Mouse (Mus musculus) G1E (cell line): ENCODE data around the gene Kcnma1. TPM values are rescaled to one million over a fixed set of nuclear protein-coding genes. Genes with fewer than 3 reads are reported as not detected.

Source experiments
- ATAC-seq: 2 replicates; pipeline ENCODE4 v1.8.0; 2016; ENCODE audit warnings: mild to moderate bottlenecking; ENCODE audit not compliant: insufficient number of reproducible peaks, poor library complexity, low FRiP score, severe bottlenecking; ENCODE audit errors: extremely low read depth
- DNase-seq: peaks from one replicate; pipeline ENCODE4 v3.0.0; 2012; ENCODE audit warnings: low spot score
- H3K27me3 ChIP-seq: 2 replicates; pipeline ENCODE4 v1.6.1; 2012; ENCODE audit warnings: mild to moderate bottlenecking, low read length, inconsistent platforms; ENCODE audit not compliant: insufficient read depth
- H3K36me3 ChIP-seq: replicated peaks from 2 replicates; pipeline ENCODE3; 2012; ENCODE audit warnings: mild to moderate bottlenecking, inconsistent platforms
- H3K4me1 ChIP-seq: 2 replicates; pipeline ENCODE4 v1.6.1; 2012; ENCODE audit warnings: low read depth, low read length, inconsistent platforms, mixed read lengths; ENCODE audit not compliant: insufficient read depth
- H3K4me3 ChIP-seq: 2 replicates; pipeline ENCODE4 v1.5.1; 2012; ENCODE audit warnings: low read depth, mild to moderate bottlenecking, inconsistent platforms, low read length, moderate library complexity, mixed read lengths
- H3K9me3 ChIP-seq: replicated peaks from 2 replicates; pipeline ENCODE4 v1.6.1; 2012; ENCODE audit warnings: inconsistent platforms
- CTCF ChIP-seq: IDR thresholded peaks from 2 replicates; pipeline ENCODE4 v1.5.1; 2012; ENCODE audit warnings: low read depth, low read length, inconsistent platforms, mixed read lengths
- GATA1 ChIP-seq: IDR thresholded peaks from 2 replicates; pipeline ENCODE4 v1.6.1; 2012; ENCODE audit warnings: borderline replicate concordance, low read length, inconsistent platforms, mixed read lengths
- GATA2 ChIP-seq: IDR thresholded peaks from 2 replicates; pipeline ENCODE4 v1.6.1; 2012; ENCODE audit warnings: low read depth, low read length, inconsistent platforms, borderline replicate concordance
- POLR2AphosphoS5 ChIP-seq: IDR thresholded peaks from 2 replicates; pipeline ENCODE4 v1.6.1; 2012; ENCODE audit warnings: low read depth, low read length, inconsistent platforms; ENCODE audit not compliant: insufficient replicate concordance
- TAL1 ChIP-seq: conservative IDR thresholded peaks from 2 replicates; pipeline ENCODE4 v1.6.1; 2012; ENCODE audit warnings: low read depth, low read length, inconsistent platforms, mixed read lengths
- polyA plus RNA-seq: library from polyadenylated mRNA; stranded (reverse); fragments of >175 nt; gene quantifications from 2 replicates; pipeline ENCODE4 v1.2.3, GENCODE M21; 2012
- total RNA-seq, 2 experiments: library from RNA; stranded (forward) in 1 of 2; stranded (reverse) in 1 of 2; fragments of 200-1000 nt in 1 of 2; fragments of >200 nt in 1 of 2; fragmentation: Nextera tagmentation in 1 of 2; gene quantifications; 2 replicates each; pipeline ENCODE4 v1.2.3; 2014 to 2017

The Kcnma1 gene
- total and polyA plus RNA-seq, 3 experiments = 0.27 TPM; not detected in 2

GRCm38 (mm10) chr14:23835387-23836111 lies 178.7 kb downstream of the Kcnma1 start:
- Histone ChIP-seq H3K9me3 (no peaks in the 10 kb centered on the region), H3K27me3 (no peaks in the 10 kb centered on the region), H3K4me1 (no peaks in the 10 kb centered on the region), H3K36me3 (no peaks in the 10 kb centered on the region), H3K4me3 (no peak overlapping the region)
- no peak for TF ChIP-seq TAL1
- TF ChIP-seq GATA1 = no peak
- TF ChIP-seq CTCF = no peak
- TF ChIP-seq POLR2AphosphoS5 = no peak
- no peak for TF ChIP-seq GATA2
- DNase-seq = no peak
- ATAC-seq = no peak

- Histone ChIP-seq H3K4me1 (no peaks in the 10 kb centered on the region), H3K9me3 (no peaks in the 10 kb centered on the region), H3K36me3 (no peaks in the 10 kb centered on the region), H3K27me3 (no peaks in the 10 kb centered on the region), H3K4me3 (no peak overlapping the region)
- ATAC-seq (no peak), DNase-seq (no peak)
- TF ChIP-seq GATA1 (no peak), POLR2AphosphoS5 (no peak), TAL1 (no peak), CTCF (no peak), GATA2 (no peak)
Observed at GRCm38 (mm10) chr14:23831284-23831683, 183.0 kb downstream of the Kcnma1 start.

- Histone ChIP-seq H3K4me3 (no peak overlapping the region), H3K4me1 (no peaks in the 10 kb centered on the region), H3K9me3 (no peaks in the 10 kb centered on the region), H3K36me3 (no peaks in the 10 kb centered on the region), H3K27me3 (no peaks in the 10 kb centered on the region)
- DNase-seq = no peak
- TF ChIP-seq GATA1 (no peak), POLR2AphosphoS5 (no peak), GATA2 (no peak), TAL1 (no peak), CTCF (no peak)
- no peak for ATAC-seq
Observed at GRCm38 (mm10) chr14:23830316-23830715, 184.0 kb downstream of the Kcnma1 start.

GRCm38 (mm10) chr14:23828711-23829320 lies 185.5 kb downstream of the Kcnma1 start:
- H3K27me3 ChIP-seq = no peaks in the 10 kb centered on the region

GRCm38 (mm10) chr14:23824937-23825336 lies 189.4 kb downstream of the Kcnma1 start:
- DNase-seq (no peak), ATAC-seq (no peak)
- no peaks in the 10 kb centered on the region for H3K27me3 ChIP-seq
- no peak overlapping the region for H3K4me3 ChIP-seq
- H3K4me1 ChIP-seq = no peaks in the 10 kb centered on the region
- TF ChIP-seq TAL1 = no peak
- no peak for TF ChIP-seq CTCF
- no peak for TF ChIP-seq POLR2AphosphoS5
- no peak for TF ChIP-seq GATA1
- no peak for TF ChIP-seq GATA2
- no peaks in the 10 kb centered on the region for H3K36me3 ChIP-seq
- H3K9me3 ChIP-seq = no peaks in the 10 kb centered on the region

More at GRCm38 (mm10) chr14:23828711-23829320, 185.5 kb downstream of the Kcnma1 start:
- TF ChIP-seq CTCF (no peak), POLR2AphosphoS5 (no peak), TAL1 (no peak), GATA2 (no peak), GATA1 (no peak)
- Histone ChIP-seq H3K9me3 (no peaks in the 10 kb centered on the region), H3K4me3 (no peak overlapping the region), H3K4me1 (no peaks in the 10 kb centered on the region), H3K36me3 (no peaks in the 10 kb centered on the region)
- ATAC-seq (no peak), DNase-seq (no peak)

GRCm38 (mm10) chr14:23824267-23824666 lies 190.0 kb downstream of the Kcnma1 start:
- TF ChIP-seq TAL1 (no peak), POLR2AphosphoS5 (no peak), CTCF (no peak)
- no peak for ATAC-seq
- DNase-seq = no peak
- Histone ChIP-seq H3K9me3 (no peaks in the 10 kb centered on the region), H3K4me3 (no peak overlapping the region), H3K36me3 (no peaks in the 10 kb centered on the region), H3K4me1 (no peaks in the 10 kb centered on the region), H3K27me3 (no peaks in the 10 kb centered on the region)

DNA sequence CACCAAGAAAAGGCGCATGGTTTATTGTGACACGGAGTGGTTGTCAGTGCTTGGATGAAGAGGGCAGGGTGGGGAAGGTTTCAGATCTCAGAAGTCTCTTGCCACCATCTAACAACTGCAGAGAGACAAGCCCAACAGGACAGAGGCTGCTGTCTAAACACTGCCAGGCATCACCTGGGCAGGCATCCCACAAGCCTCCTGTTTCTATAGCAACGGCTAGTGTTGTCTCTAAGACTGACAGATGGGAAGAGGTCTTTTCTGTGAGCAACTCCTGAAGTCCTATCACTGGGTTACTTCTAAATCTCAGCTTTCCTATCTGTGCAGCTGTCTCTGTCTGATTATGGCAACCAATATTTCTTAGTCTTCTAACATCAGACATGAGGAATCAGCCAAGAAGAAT lies 196.7 kb downstream of the Kcnma1 start:
- Histone ChIP-seq H3K36me3 (no peaks in the 10 kb centered on the region), H3K4me3 (no peak overlapping the region), H3K27me3 (no peaks in the 10 kb centered on the region), H3K4me1 (no peaks in the 10 kb centered on the region), H3K9me3 (no peaks in the 10 kb centered on the region)
- TF ChIP-seq GATA1 = no peak
- no peak for TF ChIP-seq TAL1
- TF ChIP-seq GATA2 = no peak
- no peak for TF ChIP-seq POLR2AphosphoS5
- no peak for TF ChIP-seq CTCF
- ATAC-seq (no peak), DNase-seq (no peak)
